Mouse (Mus musculus) ZHBTc4 (cell line): ENCODE results near the gene Spns1.
A peak's percentile ranks its signal among the peaks of the same experiment; 100 is the strongest.

Experiments used
- DNase-seq: peaks from one replicate; pipeline ENCODE4 v3.0.0-alpha.2; 2011; ENCODE audit warnings: low read depth, low spot score

The Spns1 gene

GRCm38 (mm10) chr7:126369393-126369792 is 7.9 kb downstream of the Spns1 start, which contains the start of gene Lat:
Gene Lat, minus strand, starts transcription at chr7:126369570.
- peak; percentile 40 for DNase-seq

- DNase-seq = no peak
These were observed 8.9 kb downstream of the Spns1 start for GRCm38 (mm10) chr7:126368367-126368766.

- no peak for DNase-seq
These were observed 9.6 kb downstream of the Spns1 start for GRCm38 (mm10) chr7:126367636-126368035.

- no peak for DNase-seq
These were observed 14.2 kb downstream of the Spns1 start for GRCm38 (mm10) chr7:126363038-126363437.

- DNase-seq = peak; percentile 71
These were observed 18.2 kb downstream of the Spns1 start for GRCm38 (mm10) chr7:126359049-126359448.

GRCm38 (mm10) chr7:126358413-126358812 is 18.8 kb downstream of the Spns1 start:
- DNase-seq = no peak

GRCm38 (mm10) chr7:126357838-126358237 is 19.4 kb downstream of the Spns1 start:
- DNase-seq = no peak

- DNase-seq = no peak
These were observed 20.3 kb downstream of the Spns1 start for GRCm38 (mm10) chr7:126356793-126357591.

- no peak for DNase-seq
These were observed 21.2 kb downstream of the Spns1 start for GRCm38 (mm10) chr7:126355847-126356597.

GRCm38 (mm10) chr7:126354738-126355614 is 22.3 kb downstream of the Spns1 start:
- DNase-seq = peak; percentile 56

GRCm38 (mm10) chr7:126353994-126354365 is 23.3 kb downstream of the Spns1 start:
- no peak for DNase-seq

- no peak for DNase-seq
These were observed 23.8 kb downstream of the Spns1 start for GRCm38 (mm10) chr7:126353251-126353993.

- no peak for DNase-seq
These were observed 25.8 kb downstream of the Spns1 start for GRCm38 (mm10) chr7:126351419-126351951.

- peak; percentile 63 for DNase-seq
These were observed 26.4 kb downstream of the Spns1 start for GRCm38 (mm10) chr7:126350748-126351418.

- DNase-seq = no peak
These were observed 29.0 kb downstream of the Spns1 start for GRCm38 (mm10) chr7:126348293-126348692.

- no peak for DNase-seq
These were observed 30.2 kb downstream of the Spns1 start for GRCm38 (mm10) chr7:126347098-126347497.

GRCm38 (mm10) chr7:126345969-126346368 is 31.3 kb downstream of the Spns1 start:
- DNase-seq = no peak

- DNase-seq = peak; percentile 55
These were observed 31.7 kb downstream of the Spns1 start for GRCm38 (mm10) chr7:126345557-126345956.

- DNase-seq = no peak
These were observed 36.4 kb downstream of the Spns1 start for GRCm38 (mm10) chr7:126340896-126341295.

- DNase-seq = no peak
These were observed 37.0 kb downstream of the Spns1 start for GRCm38 (mm10) chr7:126340206-126340618.
